Mouse (Mus musculus) midbrain, embryonic 11.5 days (tissue): ENCODE measurements around the gene Phgdh. TPM values are rescaled to one million over a fixed set of nuclear protein-coding genes. Genes with fewer than 3 reads are reported as not detected.

Experiments
- ATAC-seq: fragments of 200-750 bp; cut with Nextera tagmentation; 2 replicates; pipeline ENCODE4 v1.8.0; 2017; ENCODE audit warnings: moderate TSS enrichment, moderate library complexity; ENCODE audit not compliant: low FRiP score
- DNase-seq: peaks from one replicate; pipeline ENCODE4 v3.0.0; 2015; ENCODE audit warnings: low spot score; ENCODE audit errors: missing footprints
- H3K27ac ChIP-seq: fragments of 300-500 bp; sonication (generic); 2 replicates; pipeline ENCODE4 v1.5.1; 2014; ENCODE audit warnings: low read depth, low read length
- H3K27me3 ChIP-seq: fragments of 300-500 bp; sonication (generic); 2 replicates; pipeline ENCODE4 v1.6.1; 2014; ENCODE audit warnings: mild to moderate bottlenecking, low read length, moderate library complexity, mixed read lengths; ENCODE audit not compliant: control insufficient read depth, insufficient read depth
- H3K36me3 ChIP-seq: fragments of 300-500 bp; sonication (generic); 2 replicates; pipeline ENCODE4 v1.6.1; 2014; ENCODE audit warnings: mild to moderate bottlenecking, low read length, moderate library complexity, mixed read lengths; ENCODE audit not compliant: control insufficient read depth, insufficient read depth
- H3K4me1 ChIP-seq: fragments of 300-500 bp; sonication (generic); 2 replicates; pipeline ENCODE4 v1.6.1; 2014; ENCODE audit warnings: low read length; ENCODE audit not compliant: control insufficient read depth, insufficient read depth
- H3K4me2 ChIP-seq: fragments of 300-500 bp; sonication (generic); 2 replicates; pipeline ENCODE4 v1.6.1; 2014; ENCODE audit warnings: mild to moderate bottlenecking, moderate library complexity
- H3K4me3 ChIP-seq: fragments of 300-500 bp; sonication (generic); 2 replicates; pipeline ENCODE4 v1.5.1; 2014; ENCODE audit warnings: low read depth, low read length
- H3K9ac ChIP-seq: fragments of 300-500 bp; sonication (generic); 2 replicates; pipeline ENCODE4 v1.6.1; 2014; ENCODE audit warnings: low read length
- H3K9me3 ChIP-seq: fragments of 300-500 bp; sonication (generic); 2 replicates; pipeline ENCODE4 v1.6.1; 2016; ENCODE audit warnings: low read length; ENCODE audit not compliant: control insufficient read depth
- WGBS: fragments of 180-500 bp; shearing (Covaris S2); extraction: QIAGEN DNeasy Blood & Tissue Kit; methylation state at CpG from one replicate; pipeline ENCODE4 v1.1.7; 2014; 5-methylcytosine and 5-hydroxymethylcytosine counted together
- polyA plus RNA-seq: library from polyadenylated mRNA; unstranded; fragments of >200 nt; fragmentation: Nextera tagmentation; extraction: Ambion mirVana; gene quantifications from 2 replicates; pipeline ENCODE4 v1.2.1, GENCODE M21; 2014

Gene Phgdh
- polyA plus RNA-seq, 1 experiment from 2014 or later: 361 TPM

DNA sequence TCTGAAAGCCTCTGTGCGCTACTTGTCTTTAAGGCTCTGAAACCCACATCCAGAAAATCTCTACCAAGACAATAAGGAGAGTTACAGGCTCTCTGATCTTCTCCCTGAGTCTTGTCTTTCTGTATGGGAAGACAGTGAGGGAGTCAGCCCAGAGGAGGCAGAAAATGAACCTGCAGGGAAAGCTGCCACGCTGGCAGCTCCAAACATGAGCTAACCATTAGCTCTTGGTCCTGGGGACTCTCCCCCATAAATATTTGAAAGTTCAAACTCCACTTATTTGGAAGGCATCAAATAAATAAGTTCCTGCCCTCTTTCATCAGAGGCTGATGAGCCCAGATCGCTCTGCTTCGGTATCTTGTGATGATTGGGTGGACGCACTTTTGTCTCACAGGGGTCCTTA, 56.6 kb downstream of the Phgdh start:
- WGBS: 93% methylated on average over 5 of the region's 5 CpGs
- no peak for ATAC-seq
- H3K9ac ChIP-seq: no peak overlapping the region
- H3K27ac ChIP-seq: no peak overlapping the region
- no peaks in the 10 kb centered on the region for H3K36me3 ChIP-seq
- no peak overlapping the region for H3K4me2 ChIP-seq
- DNase-seq: no peak
- no peak overlapping the region for H3K4me3 ChIP-seq
- H3K9me3 ChIP-seq: no peaks in the 10 kb centered on the region
- no peaks in the 10 kb centered on the region for H3K4me1 ChIP-seq
- H3K27me3 ChIP-seq: no peaks in the 10 kb centered on the region

DNA sequence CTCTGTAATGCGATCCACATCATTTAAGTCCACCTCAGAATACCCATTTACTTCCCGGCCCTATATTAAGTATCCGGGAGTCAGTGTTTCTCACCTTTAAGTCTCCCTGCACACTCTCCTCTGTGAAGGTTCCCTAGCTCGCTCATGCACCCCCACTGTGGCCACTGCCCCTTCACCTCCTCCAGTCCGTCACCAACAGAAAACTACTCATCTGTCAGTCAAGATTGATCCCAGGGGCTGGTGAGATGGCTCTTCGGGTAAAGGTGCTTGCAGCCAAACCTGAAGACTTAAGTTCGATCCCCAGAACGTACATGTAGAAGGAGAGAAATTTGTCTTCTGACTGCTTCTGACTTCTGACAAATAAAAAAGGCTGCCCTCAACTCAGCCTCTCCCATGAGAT, 57.4 kb downstream of the Phgdh start:
- WGBS: 90% methylated on average over 8 of the region's 8 CpGs
- ATAC-seq (no peak), DNase-seq (no peak)
- Histone ChIP-seq H3K9me3 (no peaks in the 10 kb centered on the region), H3K9ac (no peak overlapping the region), H3K27ac (no peak overlapping the region), H3K4me3 (no peak overlapping the region), H3K4me2 (no peak overlapping the region), H3K27me3 (no peaks in the 10 kb centered on the region), H3K36me3 (no peaks in the 10 kb centered on the region), H3K4me1 (no peaks in the 10 kb centered on the region)

DNA sequence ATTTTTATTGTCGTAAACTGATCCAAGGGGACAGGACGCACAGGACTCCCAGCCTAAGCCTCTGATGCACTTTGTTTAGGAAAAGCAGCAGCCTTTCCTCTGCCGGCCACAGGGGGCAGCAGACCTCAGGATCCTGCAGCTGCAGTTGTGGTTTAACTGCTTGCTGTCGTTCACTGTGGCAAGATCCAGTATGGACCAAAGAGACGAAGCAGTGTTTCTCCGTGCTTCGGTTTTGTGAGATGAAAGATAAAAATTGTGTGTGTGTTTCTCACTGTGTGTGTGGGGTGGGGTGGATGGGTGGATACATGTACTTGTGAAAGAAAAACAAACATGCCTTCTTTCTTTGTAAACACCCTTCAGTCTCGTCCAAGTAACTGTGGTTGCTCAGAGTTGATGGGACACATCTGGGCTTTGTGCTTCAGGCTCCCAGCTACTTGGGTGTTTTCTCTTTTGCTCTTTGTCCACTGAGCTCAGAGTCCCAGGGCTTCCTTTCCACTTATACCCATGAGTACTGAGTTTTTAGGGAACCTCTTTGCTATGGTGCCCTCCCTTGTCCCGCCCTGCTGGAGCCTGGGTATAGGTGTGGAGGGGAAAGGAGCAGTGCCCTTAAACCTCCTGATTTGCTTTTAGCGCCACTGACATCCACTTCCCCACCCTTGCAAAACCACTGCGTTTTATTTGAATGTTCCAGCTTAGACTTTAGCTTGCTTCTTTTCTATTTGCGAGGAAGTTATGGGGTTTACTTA, 58.7 kb downstream of the Phgdh start:
- Histone ChIP-seq H3K27me3 (no peaks in the 10 kb centered on the region), H3K27ac (no peak overlapping the region), H3K36me3 (no peaks in the 10 kb centered on the region), H3K4me1 (no peaks in the 10 kb centered on the region), H3K4me2 (no peak overlapping the region), H3K9ac (no peak overlapping the region), H3K9me3 (no peaks in the 10 kb centered on the region), H3K4me3 (no peak overlapping the region)
- WGBS: 50% methylated on average over 12 of the region's 12 CpGs
- peak; percentile 79 for ATAC-seq
- peak; percentile 92 for DNase-seq

DNA sequence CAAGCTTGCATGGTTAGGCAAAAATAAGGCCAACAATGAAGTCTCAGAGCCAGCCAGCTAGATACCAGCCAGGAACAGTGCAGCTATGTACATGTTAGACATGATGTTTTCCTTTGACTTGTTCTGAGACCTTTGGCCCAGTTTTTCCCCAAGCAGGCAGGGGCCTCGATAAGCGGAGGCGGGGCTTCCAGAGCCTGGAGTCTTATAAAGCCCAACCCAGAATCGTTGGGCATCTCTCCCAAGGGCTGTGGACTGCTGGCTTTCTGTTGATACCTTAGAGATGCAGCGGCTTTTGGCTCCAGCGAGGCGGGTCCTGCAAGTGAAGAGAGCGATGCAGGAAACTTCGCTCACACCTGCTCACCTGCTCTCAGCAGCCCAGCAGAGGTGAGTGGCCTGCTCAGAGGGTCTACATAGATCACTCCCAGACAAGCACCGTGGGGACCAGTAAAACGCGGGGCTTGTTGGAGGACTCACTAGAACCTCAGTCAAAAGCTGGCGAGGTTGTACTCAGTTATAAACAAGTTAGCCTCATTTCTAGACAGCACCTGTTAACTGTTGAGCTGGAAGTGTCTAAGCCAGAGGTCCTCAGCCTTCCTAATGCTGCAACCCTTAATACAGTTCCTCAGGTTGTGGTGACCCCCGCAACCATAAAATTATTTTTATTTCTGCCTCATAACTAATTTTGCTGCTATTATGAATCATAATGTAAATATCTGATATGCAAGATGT, 59.4 kb downstream of the Phgdh start, which contains the start of gene Hmgcs2:
Hmgcs2 (plus strand) TSS at position 232 of the 729 bp plus-strand sequence.
- Histone ChIP-seq H3K4me1 (no peaks in the 10 kb centered on the region), H3K4me3 (no peak within 1 kb of the TSS), H3K9me3 (no peaks in the 10 kb centered on the region), H3K27ac (no peak within 1 kb of the TSS), H3K36me3 (no peaks in the 10 kb centered on the region), H3K4me2 (no peak within 1 kb of the TSS), H3K9ac (no peak within 1 kb of the TSS), H3K27me3 (no peaks in the 10 kb centered on the region)
- WGBS: 62% methylated on average over 14 of the region's 14 CpGs
- no peak for DNase-seq
- ATAC-seq: peak; percentile 38; the same call in 1 of the 2 replicates

DNA sequence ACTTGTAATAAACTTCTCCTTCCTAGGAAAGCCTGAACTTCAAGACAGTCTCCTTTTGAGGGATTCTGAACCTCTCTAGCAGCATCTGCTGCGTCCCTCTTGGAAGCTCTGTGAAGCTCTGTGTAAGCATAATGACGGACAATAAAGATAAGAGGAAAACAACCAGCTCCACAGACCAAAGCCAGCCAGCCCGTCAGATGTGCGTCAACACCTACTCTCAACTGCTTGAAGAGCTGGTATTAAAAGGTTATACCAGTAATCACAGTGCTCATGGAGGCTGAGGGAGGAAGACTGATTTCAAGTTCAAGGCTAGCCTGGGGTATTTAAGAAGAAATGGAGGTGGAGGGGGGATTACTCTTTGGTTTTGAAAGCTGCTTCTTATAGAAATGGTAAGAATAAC, 60.1 kb downstream of the Phgdh start:
- Histone ChIP-seq H3K9ac (no peak overlapping the region), H3K4me3 (no peak overlapping the region), H3K4me2 (no peak overlapping the region), H3K9me3 (no peaks in the 10 kb centered on the region), H3K27me3 (no peaks in the 10 kb centered on the region), H3K4me1 (no peaks in the 10 kb centered on the region), H3K27ac (no peak overlapping the region), H3K36me3 (no peaks in the 10 kb centered on the region)
- WGBS: 89% methylated on average over 4 of the region's 4 CpGs
- DNase-seq (no peak), ATAC-seq (no peak)

DNA sequence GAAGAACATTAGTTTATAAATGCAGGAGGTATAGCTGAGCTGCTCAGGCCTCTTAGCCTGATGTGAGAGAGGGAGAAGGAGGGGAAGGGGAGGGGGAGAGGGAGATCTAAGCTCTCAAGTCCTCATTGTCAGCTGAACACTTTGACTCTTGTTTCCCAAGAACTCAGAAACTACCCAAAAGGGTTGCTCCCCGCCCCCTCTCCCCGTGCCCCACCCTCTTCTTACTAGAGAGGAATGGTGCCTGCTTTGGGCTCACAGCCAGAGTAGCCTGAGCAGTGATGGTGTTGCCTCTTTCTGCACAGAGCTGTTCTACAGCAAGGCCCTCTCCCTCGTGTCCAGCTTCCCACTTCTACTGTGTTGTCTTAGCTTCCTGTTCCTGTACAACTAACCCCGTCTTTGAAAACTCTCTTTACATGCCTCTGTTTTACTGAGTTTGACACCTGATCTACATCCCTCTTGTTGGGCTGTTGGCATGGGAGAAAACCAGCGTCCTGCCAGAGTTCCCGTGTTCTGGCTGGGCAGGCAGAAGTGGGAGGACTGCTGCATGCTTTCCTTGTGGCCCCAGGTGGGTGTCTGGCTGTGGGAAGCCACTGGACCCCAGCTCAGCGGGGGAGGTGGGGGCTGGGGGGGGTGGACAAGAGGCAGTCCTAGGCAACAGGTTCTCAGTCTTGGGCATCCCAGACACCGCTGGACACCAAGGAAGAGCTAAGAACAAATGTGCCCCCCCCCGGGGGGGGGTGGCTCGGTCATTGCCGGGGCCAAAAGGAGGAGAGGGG, 66.0 kb downstream of the Phgdh start:
- H3K4me3 ChIP-seq: no peak overlapping the region
- no peaks in the 10 kb centered on the region for H3K9me3 ChIP-seq
- H3K9ac ChIP-seq: no peak overlapping the region
- no peaks in the 10 kb centered on the region for H3K36me3 ChIP-seq
- 62% methylated on average over 11 of the region's 11 CpGs for WGBS
- 0 out of 2 replicates have a peak, but pooled peaks have one; percentile 40 for ATAC-seq
- DNase-seq: no peak
- no peak overlapping the region for H3K4me2 ChIP-seq
- H3K27me3 ChIP-seq: no peaks in the 10 kb centered on the region
- H3K4me1 ChIP-seq: no peaks in the 10 kb centered on the region
- no peak overlapping the region for H3K27ac ChIP-seq

DNA sequence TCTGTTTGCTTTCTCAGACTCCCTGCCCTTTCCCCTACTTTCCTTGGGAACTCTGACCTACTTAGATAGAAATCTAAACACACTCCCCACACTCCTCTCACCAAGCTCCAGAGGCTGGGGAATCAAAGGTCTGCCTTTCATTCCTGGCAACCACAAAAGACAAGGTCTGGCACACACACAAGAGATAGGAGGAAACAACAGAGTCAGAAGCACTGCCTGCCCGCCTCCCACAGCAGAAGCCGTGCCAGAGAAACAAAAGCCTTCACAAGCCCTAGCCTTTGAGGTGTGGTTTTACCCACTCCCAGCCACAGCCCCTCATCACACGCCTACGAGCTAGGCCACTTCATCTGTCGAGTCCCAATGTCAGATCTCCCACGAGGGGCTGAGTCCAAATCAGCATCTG, 72.5 kb downstream of the Phgdh start:
- peak; percentile 89 for DNase-seq
- no peak overlapping the region for H3K4me3 ChIP-seq
- H3K9ac ChIP-seq: peak overlapping the region; percentile 38; the same call in 1 of the 2 replicates
- 0 out of 2 replicates have a peak overlapping the region, but pooled peaks have one; percentile 30 for H3K27ac ChIP-seq
- ATAC-seq: 0 out of 2 replicates have a peak, but pooled peaks have one; percentile 33
- 11% methylated on average over 6 of the region's 6 CpGs for WGBS
- no peaks in the 10 kb centered on the region for H3K27me3 ChIP-seq
- H3K4me2 ChIP-seq: no peak overlapping the region
- H3K4me1 ChIP-seq: peaks cover 8% of the 10 kb centered on the region; the same call in 1 of the 2 replicates
- H3K36me3 ChIP-seq: no peaks in the 10 kb centered on the region
- no peaks in the 10 kb centered on the region for H3K9me3 ChIP-seq
